Mouse (Mus musculus) ovary, postnatal 10 days (tissue): Measurements from ENCODE around the gene Scd3.
A peak's percentile ranks its signal among the peaks of the same experiment; 100 is the strongest.
"Not testable (repeated sequence)": the region's sequence is repeated elsewhere in the genome, so short reads cannot be mapped to it uniquely, and the experiment has no call there.

ENCODE experiments used
- DNase-seq: peaks from one replicate; pipeline ENCODE4 v3.0.0; 2022; ENCODE audit warnings: low spot score

Scd3 gene

GRCm38 (mm10) chr19:44273711-44274110 is 70.6 kb downstream of the Scd3 start:
- no peak for DNase-seq

- no peak for DNase-seq
Observed at GRCm38 (mm10) chr19:44274452-44274851, 71.4 kb downstream of the Scd3 start.

- DNase-seq, result no peak
Observed at GRCm38 (mm10) chr19:44275418-44275817, 72.3 kb downstream of the Scd3 start.

- DNase-seq, result no peak
Observed at GRCm38 (mm10) chr19:44276861-44277260, 73.8 kb downstream of the Scd3 start.

GRCm38 (mm10) chr19:44277931-44278330 is 74.9 kb downstream of the Scd3 start:
- DNase-seq, result no peak

- DNase-seq, result no peak
Observed at GRCm38 (mm10) chr19:44280755-44281154, 77.7 kb downstream of the Scd3 start.

GRCm38 (mm10) chr19:44281825-44282447 is 78.9 kb downstream of the Scd3 start:
- DNase-seq, result not testable (repeated sequence)

GRCm38 (mm10) chr19:44282534-44283156 is 79.6 kb downstream of the Scd3 start:
- no peak for DNase-seq

- DNase-seq, result no peak
Observed at GRCm38 (mm10) chr19:44283157-44284024, 80.3 kb downstream of the Scd3 start.

- peak; percentile 71 for DNase-seq
Observed at GRCm38 (mm10) chr19:44284025-44284695, 81.1 kb downstream of the Scd3 start.

- no peak for DNase-seq
Observed at GRCm38 (mm10) chr19:44284723-44285122, 81.7 kb downstream of the Scd3 start.

GRCm38 (mm10) chr19:44285554-44285953 is 82.5 kb downstream of the Scd3 start:
- DNase-seq, result no peak

GRCm38 (mm10) chr19:44286109-44286508 is 83.0 kb downstream of the Scd3 start:
- no peak for DNase-seq

GRCm38 (mm10) chr19:44287415-44288110 is 84.5 kb downstream of the Scd3 start:
- DNase-seq, result no peak

- DNase-seq, result no peak
Observed at GRCm38 (mm10) chr19:44292083-44292482, 89.0 kb downstream of the Scd3 start.

GRCm38 (mm10) chr19:44292483-44292882 is 89.4 kb downstream of the Scd3 start:
- no peak for DNase-seq

- no peak for DNase-seq
Observed at GRCm38 (mm10) chr19:44292941-44293768, 90.1 kb downstream of the Scd3 start, which contains the start of gene Scd2. Gene Scd2 (plus strand): TSS chr19:44293674.
